Mouse (Mus musculus) layer of hippocampus, postnatal 14 days (tissue): ENCODE data around the gene B3galt5. TPM values are rescaled to one million over a fixed set of nuclear protein-coding genes. Genes with fewer than 3 reads are reported as not detected.
A peak's percentile ranks its signal among the peaks of the same experiment; 100 is the strongest.

Source experiments
- DNase-seq, 2 experiments: peaks; one replicate each; pipeline ENCODE4 v3.0.0; 2021 to 2022; ENCODE audit warnings: low spot score in 2 of 2, mixed read lengths in 1 of 2
- long read RNA-seq, 2 experiments: library from polyadenylated mRNA; stranded (forward); transcript quantifications; one replicate each; pipeline ENCODE4 v2.0.0; 2021
- total RNA-seq, 2 experiments: library from RNA; stranded (reverse); gene quantifications; 2 replicates each; pipeline ENCODE4 v1.2.3; 2021

Gene B3galt5
- total RNA-seq, result 10 to 100 TPM; 26.0 TPM
- long read RNA-seq, experiment 1, full-length matches to known transcripts, result 9 of 11 reads
- long read RNA-seq, experiment 1, partial matches to known transcripts, result 0 of 11 reads
- long read RNA-seq, experiment 1, other reads (novel, unspliced or antisense), result 2 of 11 reads
- long read RNA-seq, experiment 2, full-length matches to known transcripts, result 9 of 19 reads
- long read RNA-seq, experiment 2, partial matches to known transcripts, result 0 of 19 reads
- long read RNA-seq, experiment 2, other reads (novel, unspliced or antisense), result 10 of 19 reads

GRCm38 (mm10) chr16:96235366-96235970 lies at the start of gene B3galt5:
Gene B3galt5 (plus strand): TSS chr16:96235801.
- no peak for DNase-seq

- no peak for DNase-seq
Measured at GRCm38 (mm10) chr16:96187619-96188018, 48.0 kb upstream of the B3galt5 start.

- DNase-seq, result peak; percentile 99
Measured at GRCm38 (mm10) chr16:96191531-96192506, 43.8 kb upstream of the B3galt5 start, which contains the start of gene Lca5l. Gene Lca5l (minus strand): TSS chr16:96192271.

- peak in 1 of 2 experiments; percentile 28 for DNase-seq
Measured at GRCm38 (mm10) chr16:96199913-96200701, 35.5 kb upstream of the B3galt5 start, which contains the start of gene Sh3bgr. Gene Sh3bgr (plus strand): TSS chr16:96200450.

- DNase-seq, result no peak
Measured at GRCm38 (mm10) chr16:96200702-96201028, 34.9 kb upstream of the B3galt5 start.

- no peak for DNase-seq
Measured at GRCm38 (mm10) chr16:96201485-96202232, 33.9 kb upstream of the B3galt5 start.

- DNase-seq, result no peak
Measured at GRCm38 (mm10) chr16:96209789-96210188, 25.8 kb upstream of the B3galt5 start.

GRCm38 (mm10) chr16:96210856-96211255 lies 24.7 kb upstream of the B3galt5 start:
- DNase-seq, result no peak

GRCm38 (mm10) chr16:96213027-96213426 lies 22.6 kb upstream of the B3galt5 start:
- no peak for DNase-seq

- DNase-seq, result no peak
Measured at GRCm38 (mm10) chr16:96221491-96221890, 14.1 kb upstream of the B3galt5 start.

- DNase-seq, result no peak
Measured at GRCm38 (mm10) chr16:96221959-96222358, 13.6 kb upstream of the B3galt5 start.

- DNase-seq, result no peak
Measured at GRCm38 (mm10) chr16:96222452-96222851, 13.1 kb upstream of the B3galt5 start.

GRCm38 (mm10) chr16:96228438-96228837 lies 7.2 kb upstream of the B3galt5 start:
- no peak for DNase-seq

- DNase-seq, result no peak
Measured at GRCm38 (mm10) chr16:96229044-96229555, 6.5 kb upstream of the B3galt5 start.

GRCm38 (mm10) chr16:96230411-96230810 lies 5.2 kb upstream of the B3galt5 start:
- peak; percentile 65 to 80 for DNase-seq

GRCm38 (mm10) chr16:96231251-96231650 lies 4.3 kb upstream of the B3galt5 start:
- no peak for DNase-seq

- DNase-seq, result no peak
Measured at GRCm38 (mm10) chr16:96231974-96232373, 3.6 kb upstream of the B3galt5 start.

- DNase-seq, result no peak
Measured at GRCm38 (mm10) chr16:96233996-96234395, 1.6 kb upstream of the B3galt5 start.

- DNase-seq, result no peak
Measured at GRCm38 (mm10) chr16:96244496-96244895, 8.9 kb downstream of the B3galt5 start.

GRCm38 (mm10) chr16:96249635-96250034 lies 14.0 kb downstream of the B3galt5 start:
- peak; percentile 72 to 91 for DNase-seq
